Mouse (Mus musculus) layer of hippocampus, adult 2 months (tissue): ENCODE measurements around the gene Pias4. TPM values are rescaled to one million over a fixed set of nuclear protein-coding genes. Genes with fewer than 3 reads are reported as not detected.
"Not testable (repeated sequence)": the region's sequence is repeated elsewhere in the genome, so short reads cannot be mapped to it uniquely, and the experiment has no call there.

Experiments used
- DNase-seq, 2 experiments: peaks; one replicate each; pipeline ENCODE4 v3.0.0; 2022; ENCODE audit warnings: low spot score in 2 of 2
- H3K27ac ChIP-seq: fragments of 200-600 bp; 2 replicates; pipeline ENCODE4 v1.8.1; 2022
- H3K4me3 ChIP-seq: fragments of 200-600 bp; 2 replicates; pipeline ENCODE4 v1.8.1; 2022; ENCODE audit warnings: mild to moderate bottlenecking
- CTCF ChIP-seq: fragments of 200-600 bp; conservative IDR thresholded peaks from 2 replicates; pipeline ENCODE4 v1.8.1; 2022; ENCODE audit warnings: antibody characterized with exemption, mild to moderate bottlenecking, moderate library complexity
- long read RNA-seq, 2 experiments: library from polyadenylated mRNA; stranded (forward); transcript quantifications; one replicate each; pipeline ENCODE4 v2.0.0; 2021; ENCODE audit warnings: borderline mapping rate in 2 of 2
- total RNA-seq, 2 experiments: library from RNA; stranded (reverse); gene quantifications; 2 replicates each; pipeline ENCODE4 v1.2.3; 2021

Pias4 gene
- total RNA-seq, result 10 to 100 TPM; 29.4 to 29.5 TPM
- long read RNA-seq, experiment 1, transcript Pias4-201 (11 exons, 2,571 nt), result major isoform, 27 of 43 reads
- long read RNA-seq, experiment 1, partial matches to known transcripts, result 7 of 43 reads
- long read RNA-seq, experiment 1, other reads (novel, unspliced or antisense), result 8 of 43 reads
- long read RNA-seq, experiment 2, transcript Pias4-201 (11 exons, 2,571 nt), result major isoform, 29 of 46 reads
- long read RNA-seq, experiment 2, partial matches to known transcripts, result 5 of 46 reads
- long read RNA-seq, experiment 2, other reads (novel, unspliced or antisense), result 11 of 46 reads

GRCm38 (mm10) chr10:81167200-81168086 lies at the start of gene Pias4:
Gene Pias4, minus strand, starts transcription at chr10:81167923.
- 0 out of 2 replicates have a peak, but pooled peaks have one; percentile 5 for TF ChIP-seq CTCF
- H3K27ac ChIP-seq, result peak within 1 kb of the TSS; percentile 90
- DNase-seq, result peak; percentile 100
- H3K4me3 ChIP-seq, result peak within 1 kb of the TSS; percentile 83

GRCm38 (mm10) chr10:81217267-81217666 lies 49.5 kb upstream of the Pias4 start:
- TF ChIP-seq CTCF, result peak; percentile 78
- not testable (repeated sequence) for DNase-seq, H3K4me3 ChIP-seq, H3K27ac ChIP-seq

GRCm38 (mm10) chr10:81216810-81217209 lies 49.1 kb upstream of the Pias4 start:
- Histone ChIP-seq H3K27ac (no peak overlapping the region), H3K4me3 (no peak overlapping the region)
- DNase-seq, result no peak
- TF ChIP-seq CTCF, result no peak

GRCm38 (mm10) chr10:81216260-81216659 lies 48.5 kb upstream of the Pias4 start:
- H3K27ac ChIP-seq, result no peak overlapping the region
- no peak for TF ChIP-seq CTCF
- no peak overlapping the region for H3K4me3 ChIP-seq
- DNase-seq, result no peak

- Histone ChIP-seq H3K4me3 (no peak overlapping the region), H3K27ac (no peak overlapping the region)
- TF ChIP-seq CTCF, result peak; percentile 71
- DNase-seq, result no peak
Measured at GRCm38 (mm10) chr10:81210154-81210553, 42.4 kb upstream of the Pias4 start.

GRCm38 (mm10) chr10:81204137-81204536 lies 36.4 kb upstream of the Pias4 start:
- no peak for TF ChIP-seq CTCF
- Histone ChIP-seq H3K27ac (no peak overlapping the region), H3K4me3 (no peak overlapping the region)
- no peak for DNase-seq

- no peak for TF ChIP-seq CTCF
- DNase-seq, result no peak
- Histone ChIP-seq H3K27ac (no peak overlapping the region), H3K4me3 (no peak overlapping the region)
Measured at GRCm38 (mm10) chr10:81202978-81203720, 35.4 kb upstream of the Pias4 start.

GRCm38 (mm10) chr10:81201807-81202758 lies 34.4 kb upstream of the Pias4 start, which contains the start of gene Nmrk2:
Gene Nmrk2, minus strand, starts transcription at chr10:81202051.
- no peak for TF ChIP-seq CTCF
- no peak for DNase-seq
- Histone ChIP-seq H3K4me3 (no peak within 1 kb of the TSS), H3K27ac (no peak within 1 kb of the TSS)

- no peak for TF ChIP-seq CTCF
- no peak overlapping the region for H3K27ac ChIP-seq
- no peak for DNase-seq
- no peak overlapping the region for H3K4me3 ChIP-seq
Measured at GRCm38 (mm10) chr10:81200605-81201287, 33.0 kb upstream of the Pias4 start.

GRCm38 (mm10) chr10:81200141-81200540 lies 32.4 kb upstream of the Pias4 start:
- H3K4me3 ChIP-seq, result no peak overlapping the region
- DNase-seq, result no peak
- TF ChIP-seq CTCF, result no peak
- H3K27ac ChIP-seq, result no peak overlapping the region

- H3K4me3 ChIP-seq, result no peak overlapping the region
- no peak overlapping the region for H3K27ac ChIP-seq
- TF ChIP-seq CTCF, result no peak
- no peak for DNase-seq
Measured at GRCm38 (mm10) chr10:81198990-81199389, 31.3 kb upstream of the Pias4 start.
